Mouse (Mus musculus) midbrain, embryonic 16.5 days (tissue): ENCODE measurements around the gene Srbd1. TPM values are rescaled to one million over a fixed set of nuclear protein-coding genes. Genes with fewer than 3 reads are reported as not detected.

ENCODE experiments used
- ATAC-seq: fragments of 200-750 bp; cut with Nextera tagmentation; 2 replicates; pipeline ENCODE4 v1.8.0; 2017; ENCODE audit warnings: moderate TSS enrichment
- H3K27ac ChIP-seq: fragments of 300-500 bp; sonication (generic); 2 replicates; pipeline ENCODE4 v1.5.1; 2014; ENCODE audit warnings: mild to moderate bottlenecking, low read length, mixed read lengths
- H3K27me3 ChIP-seq: fragments of 300-500 bp; sonication (generic); 2 replicates; pipeline ENCODE4 v1.6.1; 2014; ENCODE audit warnings: low read depth, low read length, mixed read lengths; ENCODE audit not compliant: control insufficient read depth, insufficient read depth
- H3K36me3 ChIP-seq: fragments of 300-500 bp; sonication (generic); 2 replicates; pipeline ENCODE4 v1.6.1; 2014; ENCODE audit warnings: mild to moderate bottlenecking, low read length, moderate library complexity, mixed read lengths; ENCODE audit not compliant: control insufficient read depth, insufficient read depth
- H3K4me1 ChIP-seq: fragments of 300-500 bp; sonication (generic); 2 replicates; pipeline ENCODE4 v1.6.1; 2014; ENCODE audit warnings: mild to moderate bottlenecking, low read length, mixed read lengths; ENCODE audit not compliant: control insufficient read depth, insufficient read depth
- H3K4me2 ChIP-seq: fragments of 300-500 bp; sonication (generic); 2 replicates; pipeline ENCODE4 v1.6.1; 2014; ENCODE audit warnings: mild to moderate bottlenecking, low read length, mixed read lengths
- H3K4me3 ChIP-seq: fragments of 300-500 bp; sonication (generic); 2 replicates; pipeline ENCODE4 v1.5.1; 2014; ENCODE audit warnings: low read depth, mild to moderate bottlenecking, low read length, moderate library complexity, mixed read lengths
- H3K9ac ChIP-seq: fragments of 300-500 bp; sonication (generic); 2 replicates; pipeline ENCODE4 v1.6.1; 2014; ENCODE audit warnings: low read depth, low read length, mixed read lengths
- H3K9me3 ChIP-seq: fragments of 300-500 bp; sonication (generic); replicated peaks from 2 replicates; pipeline ENCODE4 v1.6.1; 2014; ENCODE audit warnings: mild to moderate bottlenecking, low read length, mixed read lengths; ENCODE audit not compliant: control insufficient read depth, poor library complexity, severe bottlenecking
- WGBS: fragments of 180-500 bp; shearing (Covaris S2); extraction: QIAGEN DNeasy Blood & Tissue Kit; methylation state at CpG from one replicate; pipeline ENCODE4 v1.1.7; 2014; 5-methylcytosine and 5-hydroxymethylcytosine counted together
- polyA plus RNA-seq: library from polyadenylated mRNA; unstranded; fragments of >200 nt; fragmentation: Nextera tagmentation; extraction: Ambion mirVana; gene quantifications from 2 replicates; pipeline ENCODE4 v1.2.1, GENCODE M21; 2015

Srbd1 gene
- polyA plus RNA-seq, 1 experiment from 2014 or later, result 15.5 TPM

GRCm38 (mm10) chr17:85989058-85989769 lies 155.8 kb downstream of the Srbd1 start:
- no peak overlapping the region for H3K4me2 ChIP-seq
- no peak for ATAC-seq
- H3K27me3 ChIP-seq, result no peaks in the 10 kb centered on the region
- H3K27ac ChIP-seq, result no peak overlapping the region
- H3K4me3 ChIP-seq, result no peak overlapping the region
- no peaks in the 10 kb centered on the region for H3K36me3 ChIP-seq
- 91% methylated on average over 12 of the region's 12 CpGs for WGBS
- no peaks in the 10 kb centered on the region for H3K9me3 ChIP-seq
- no peaks in the 10 kb centered on the region for H3K4me1 ChIP-seq
- H3K9ac ChIP-seq, result no peak overlapping the region

DNA sequence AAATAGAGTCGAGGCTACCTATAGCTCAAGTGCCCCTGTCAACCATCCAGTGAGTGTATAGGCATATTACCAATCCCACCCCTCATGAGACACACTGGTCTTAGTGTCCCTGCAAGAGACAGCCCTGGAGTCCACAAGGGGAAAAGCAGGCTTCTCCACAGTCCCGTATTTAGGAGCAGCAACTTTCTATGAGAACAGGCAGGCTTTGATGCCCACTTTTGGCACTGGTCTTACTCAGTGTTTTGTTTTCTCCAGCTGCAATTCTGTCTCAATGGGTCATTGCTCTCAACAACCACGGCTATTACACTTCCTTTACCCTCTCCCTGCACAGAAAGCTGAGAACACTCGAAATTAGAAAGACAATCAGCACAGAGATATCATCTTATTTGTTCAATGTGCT lies 157.4 kb downstream of the Srbd1 start:
- Histone ChIP-seq H3K9me3 (no peaks in the 10 kb centered on the region), H3K9ac (no peak overlapping the region), H3K4me3 (no peak overlapping the region), H3K4me1 (no peaks in the 10 kb centered on the region), H3K4me2 (no peak overlapping the region), H3K36me3 (no peaks in the 10 kb centered on the region), H3K27ac (no peak overlapping the region), H3K27me3 (no peaks in the 10 kb centered on the region)
- 71% methylated on average over 4 of the region's 4 CpGs for WGBS
- no peak for ATAC-seq

- Histone ChIP-seq H3K4me1 (no peaks in the 10 kb centered on the region), H3K27me3 (no peaks in the 10 kb centered on the region), H3K27ac (no peak overlapping the region), H3K4me3 (no peak overlapping the region), H3K4me2 (no peak overlapping the region), H3K36me3 (no peaks in the 10 kb centered on the region), H3K9ac (no peak overlapping the region), H3K9me3 (no peaks in the 10 kb centered on the region)
- ATAC-seq, result no peak
- WGBS, result 83% methylated on average over 4 of the region's 4 CpGs
Measured at GRCm38 (mm10) chr17:85986624-85987023, 158.4 kb downstream of the Srbd1 start.

DNA sequence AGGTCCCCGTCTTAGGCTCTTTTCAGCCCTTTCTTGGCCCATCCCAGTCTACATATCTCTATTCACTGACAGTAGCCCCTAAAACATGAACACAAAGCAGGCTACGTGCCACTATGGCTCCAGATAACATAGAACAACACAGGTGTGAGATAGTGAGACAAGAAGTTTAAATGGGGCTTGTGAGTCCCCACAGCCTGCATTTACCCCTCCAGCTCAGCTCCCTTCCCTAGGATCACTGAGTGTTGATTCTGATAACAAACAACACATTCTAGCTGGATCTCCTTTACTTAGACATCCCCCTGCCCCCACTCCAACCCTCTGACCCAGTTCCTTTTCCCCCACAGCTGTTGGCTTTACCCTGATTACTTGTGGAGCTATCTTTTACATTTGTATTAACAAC lies 158.8 kb downstream of the Srbd1 start:
- ATAC-seq, result no peak
- WGBS, result 95% methylated on average over 2 of the region's 2 CpGs
- H3K4me2 ChIP-seq, result no peak overlapping the region
- no peaks in the 10 kb centered on the region for H3K9me3 ChIP-seq
- H3K27ac ChIP-seq, result no peak overlapping the region
- no peaks in the 10 kb centered on the region for H3K4me1 ChIP-seq
- H3K4me3 ChIP-seq, result no peak overlapping the region
- H3K9ac ChIP-seq, result no peak overlapping the region
- no peaks in the 10 kb centered on the region for H3K36me3 ChIP-seq
- no peaks in the 10 kb centered on the region for H3K27me3 ChIP-seq

- Histone ChIP-seq H3K27ac (no peak overlapping the region), H3K9ac (no peak overlapping the region), H3K4me1 (no peaks in the 10 kb centered on the region), H3K4me2 (no peak overlapping the region), H3K27me3 (no peaks in the 10 kb centered on the region), H3K9me3 (no peaks in the 10 kb centered on the region), H3K4me3 (no peak overlapping the region), H3K36me3 (no peaks in the 10 kb centered on the region)
- 93% methylated on average over 11 of the region's 11 CpGs for WGBS
- ATAC-seq, result no peak
Measured at GRCm38 (mm10) chr17:85985131-85985530, 159.8 kb downstream of the Srbd1 start.

- H3K36me3 ChIP-seq, result no peaks in the 10 kb centered on the region
- H3K9ac ChIP-seq, result no peak overlapping the region
- 96% methylated on average over 4 of the region's 4 CpGs for WGBS
- no peak for ATAC-seq
- H3K9me3 ChIP-seq, result no peaks in the 10 kb centered on the region
- H3K27me3 ChIP-seq, result no peaks in the 10 kb centered on the region
- H3K4me3 ChIP-seq, result no peak overlapping the region
- H3K4me1 ChIP-seq, result no peaks in the 10 kb centered on the region
- no peak overlapping the region for H3K27ac ChIP-seq
- no peak overlapping the region for H3K4me2 ChIP-seq
Measured at GRCm38 (mm10) chr17:85982271-85982670, 162.7 kb downstream of the Srbd1 start.

GRCm38 (mm10) chr17:85981869-85982268 lies 163.1 kb downstream of the Srbd1 start:
- Histone ChIP-seq H3K9ac (no peak overlapping the region), H3K27me3 (no peaks in the 10 kb centered on the region)

GRCm38 (mm10) chr17:85978876-85979275 lies 166.1 kb downstream of the Srbd1 start:
- Histone ChIP-seq H3K9ac (no peak overlapping the region), H3K27me3 (no peaks in the 10 kb centered on the region), H3K27ac (no peak overlapping the region), H3K36me3 (no peaks in the 10 kb centered on the region), H3K9me3 (no peaks in the 10 kb centered on the region), H3K4me2 (no peak overlapping the region), H3K4me1 (no peaks in the 10 kb centered on the region), H3K4me3 (no peak overlapping the region)
- ATAC-seq, result no peak
- 87% methylated on average over 8 of the region's 8 CpGs for WGBS

More at GRCm38 (mm10) chr17:85981869-85982268, 163.1 kb downstream of the Srbd1 start:
- Histone ChIP-seq H3K9me3 (no peaks in the 10 kb centered on the region), H3K36me3 (no peaks in the 10 kb centered on the region), H3K27ac (no peak overlapping the region), H3K4me3 (no peak overlapping the region), H3K4me2 (no peak overlapping the region), H3K4me1 (no peaks in the 10 kb centered on the region)
- ATAC-seq, result no peak
- WGBS, result 93% methylated on average over 3 of the region's 3 CpGs

DNA sequence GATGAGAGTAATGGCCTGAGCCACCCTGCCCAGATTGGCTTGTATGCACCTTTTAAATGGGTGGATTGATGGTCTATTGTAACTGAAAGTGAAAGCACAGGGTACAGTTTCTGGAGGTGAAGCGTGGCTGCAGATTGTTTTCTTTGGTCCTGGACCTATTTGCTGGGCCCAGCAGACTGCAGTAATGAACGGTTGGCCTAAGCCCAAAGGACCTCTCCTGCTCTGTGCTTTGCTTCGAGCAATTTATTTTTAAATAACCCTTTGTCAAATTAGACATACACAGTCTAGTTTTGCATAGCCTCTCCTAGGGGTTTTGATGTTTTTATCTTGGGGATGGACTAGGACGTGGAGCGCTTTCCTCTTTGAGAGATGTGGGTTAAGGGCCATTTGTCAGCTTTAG lies 169.9 kb downstream of the Srbd1 start:
- H3K9ac ChIP-seq, result no peak overlapping the region
- H3K4me3 ChIP-seq, result no peak overlapping the region
- no peak for ATAC-seq
- no peaks in the 10 kb centered on the region for H3K4me1 ChIP-seq
- no peak overlapping the region for H3K4me2 ChIP-seq
- H3K27ac ChIP-seq, result no peak overlapping the region
- H3K27me3 ChIP-seq, result no peaks in the 10 kb centered on the region
- H3K9me3 ChIP-seq, result no peaks in the 10 kb centered on the region
- WGBS, result 66% methylated on average over 5 of the region's 5 CpGs
- no peaks in the 10 kb centered on the region for H3K36me3 ChIP-seq
